ENCODE assay signal across 8 mouse cellular contexts in the genomic region with DNA sequence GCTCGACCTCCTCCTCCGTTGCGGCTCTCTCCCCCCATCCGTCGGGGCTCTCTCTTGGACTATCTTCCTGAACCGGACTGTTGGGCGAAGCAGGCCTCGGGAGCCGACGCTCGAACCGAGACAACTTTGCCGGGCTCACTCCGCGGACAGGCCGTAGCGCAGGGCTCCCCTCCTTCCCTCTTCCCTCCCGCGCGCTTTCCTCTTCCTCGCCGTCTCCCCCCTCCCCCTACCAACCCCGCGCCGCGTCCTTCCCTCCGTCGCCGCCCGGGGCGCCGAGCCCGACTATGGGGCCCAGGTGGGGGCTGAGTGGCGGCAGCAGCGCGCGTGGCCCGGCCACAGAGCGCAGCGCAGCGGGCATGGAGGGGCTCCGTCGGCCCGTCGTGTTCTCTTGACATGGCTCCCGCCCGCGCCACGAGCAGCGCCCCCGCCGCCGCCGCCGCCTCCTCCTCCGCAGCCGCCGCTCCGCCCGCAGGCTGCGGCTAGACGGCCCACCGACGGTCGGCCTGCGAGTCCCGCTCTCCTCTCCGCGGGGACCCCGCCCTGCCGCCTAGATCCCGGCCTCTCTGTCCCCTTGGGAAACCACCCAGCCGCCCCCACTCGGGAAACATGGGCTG. TPM values are rescaled to one million over a fixed set of nuclear protein-coding genes. Genes with fewer than 3 reads are reported as not detected.
DNase-seq lines count a peak whose midpoint lies in the region; ATAC-seq and TF ChIP-seq lines count a peak whose summit lies in the region.

A gene (plus strand): TSS at position 350 of the 614 bp plus-strand sequence.

- peak within 1 kb of the TSS; percentile 95 for H3K27ac ChIP-seq in thymus, adult 2 months (ENCODE audit: control insufficient read depth, insufficient read depth, low read length)
- H3K27ac ChIP-seq in hindbrain, embryonic 16.5 days (ENCODE audit: low read depth, low read length) = peak within 1 kb of the TSS; percentile 99
- H3K27ac ChIP-seq in limb, embryonic 14.5 days (replicated peaks; ENCODE audit: low read depth, low read length) = peak within 1 kb of the TSS; percentile 100
- peak within 1 kb of the TSS; percentile 99 for H3K27ac ChIP-seq in midbrain, embryonic 13.5 days

- peaks cover 15% of the 10 kb centered on the region for H3K36me3 ChIP-seq in thymus, adult 2 months (ENCODE audit: control insufficient read depth, insufficient read depth, low read length)
- H3K36me3 ChIP-seq in hindbrain, embryonic 16.5 days (ENCODE audit: control insufficient read depth, insufficient read depth, low read length) = no peaks in the 10 kb centered on the region
- H3K36me3 ChIP-seq in limb, embryonic 14.5 days (ENCODE audit: control insufficient read depth, insufficient read depth, low read length) = peaks cover 16% of the 10 kb centered on the region
- H3K36me3 ChIP-seq in midbrain, embryonic 13.5 days = peaks cover 11% of the 10 kb centered on the region

- peak; percentile 55 for ATAC-seq in hindbrain, embryonic 16.5 days
- peak; percentile 52 for ATAC-seq in limb, embryonic 14.5 days (ENCODE audit: low FRiP score, low read depth)
- peak; percentile 77 for ATAC-seq in midbrain, embryonic 13.5 days

- TF ChIP-seq POLR2A in thymus, adult 2 months (IDR thresholded peaks at IDR 0.05; ENCODE audit: control insufficient read depth, extremely low read depth, insufficient read depth, low read length, poor library complexity) = no peak
- TF ChIP-seq POLR2A in limb, embryonic 14.5 days (IDR thresholded peaks at IDR 0.05; ENCODE audit: borderline replicate concordance, extremely low read depth, insufficient read depth, insufficient read length) = no peak

- WGBS in thymus, adult 2 months = under 1% methylated on average over 74 of the region's 74 CpGs
- under 1% methylated on average over 50 of the region's 74 CpGs for WGBS in hindbrain, embryonic 16.5 days
- 5% methylated on average over 52 of the region's 74 CpGs for WGBS in limb, embryonic 14.5 days
- under 1% methylated on average over 60 of the region's 74 CpGs for WGBS in midbrain, embryonic 13.5 days

- no peaks in the 10 kb centered on the region for H3K9me3 ChIP-seq in hindbrain, embryonic 16.5 days (ENCODE audit: control insufficient read depth, low read length)
- H3K9me3 ChIP-seq in limb, embryonic 14.5 days (ENCODE audit: control insufficient read depth, low read length) = no peaks in the 10 kb centered on the region
- no peaks in the 10 kb centered on the region for H3K9me3 ChIP-seq in midbrain, embryonic 13.5 days

- peaks cover 7% of the 10 kb centered on the region for H3K4me1 ChIP-seq in thymus, adult 2 months (replicated peaks; ENCODE audit: control insufficient read depth, insufficient read depth, low read length)
- H3K4me1 ChIP-seq in hindbrain, embryonic 16.5 days (ENCODE audit: control insufficient read depth, insufficient read depth, low read depth, low read length) = peaks cover 17% of the 10 kb centered on the region
- H3K4me1 ChIP-seq in limb, embryonic 14.5 days (ENCODE audit: control insufficient read depth, insufficient read depth, low read length) = peaks cover 15% of the 10 kb centered on the region
- H3K4me1 ChIP-seq in midbrain, embryonic 13.5 days (replicated peaks) = peaks cover 31% of the 10 kb centered on the region

- H3K4me3 ChIP-seq in thymus, adult 2 months (ENCODE audit: control insufficient read depth, insufficient read depth, low read length) = peak within 1 kb of the TSS; percentile 90
- peak within 1 kb of the TSS; percentile 99 for H3K4me3 ChIP-seq in hindbrain, embryonic 16.5 days (ENCODE audit: low read length)
- peak within 1 kb of the TSS; percentile 95 for H3K4me3 ChIP-seq in limb, embryonic 14.5 days (replicated peaks; ENCODE audit: low read length)
- peak within 1 kb of the TSS; percentile 98 for H3K4me3 ChIP-seq in midbrain, embryonic 13.5 days (replicated peaks)

- peak within 1 kb of the TSS; percentile 82 for H3K4me2 ChIP-seq in hindbrain, embryonic 16.5 days (ENCODE audit: low read length)
- H3K4me2 ChIP-seq in limb, embryonic 14.5 days (replicated peaks; ENCODE audit: low read depth, low read length, severe bottlenecking) = peak within 1 kb of the TSS; percentile 57
- peak within 1 kb of the TSS; percentile 94 for H3K4me2 ChIP-seq in midbrain, embryonic 13.5 days (replicated peaks)

- peak; percentile 58 for DNase-seq in thymus, adult 2 months
- DNase-seq in thymus, adult 18-20 months = no peak
- peak; percentile 66 to 70 for DNase-seq in cerebellum, postnatal 25 days
- DNase-seq in gastrocnemius, postnatal 25 days = peak; percentile 42
- DNase-seq in limb, embryonic 14.5 days (ENCODE audit: low spot score) = peak; percentile 63
- DNase-seq in testis, postnatal 10 days (ENCODE audit: low spot score) = peak; percentile 79

- 0 out of 2 replicates have a peak, but pooled peaks have one; percentile 17 for TF ChIP-seq CTCF in thymus, adult 2 months (IDR thresholded peaks at IDR 0.05; ENCODE audit: borderline replicate concordance, control insufficient read depth, extremely low read depth, insufficient read depth, low read length, poor library complexity)

- H3K27me3 ChIP-seq in thymus, adult 2 months (ENCODE audit: control insufficient read depth, insufficient read depth, low read length) = no peaks in the 10 kb centered on the region
- no peaks in the 10 kb centered on the region for H3K27me3 ChIP-seq in hindbrain, embryonic 16.5 days (replicated peaks; ENCODE audit: control insufficient read depth, insufficient read depth, low read length)
- no peaks in the 10 kb centered on the region for H3K27me3 ChIP-seq in limb, embryonic 14.5 days (ENCODE audit: control insufficient read depth, insufficient read depth, low read length)
- H3K27me3 ChIP-seq in midbrain, embryonic 13.5 days = no peaks in the 10 kb centered on the region

- peak within 1 kb of the TSS; percentile 98 for H3K9ac ChIP-seq in hindbrain, embryonic 16.5 days (ENCODE audit: low read depth, low read length)
- H3K9ac ChIP-seq in limb, embryonic 14.5 days (ENCODE audit: low read depth, low read length, severe bottlenecking) = peak within 1 kb of the TSS; percentile 97
- H3K9ac ChIP-seq in midbrain, embryonic 13.5 days (replicated peaks) = peak within 1 kb of the TSS; percentile 95

RNA-seq across cellular contexts. Expression of the gene that starts here (rescaled TPM):
- polyA plus RNA-seq in thymus, adult 2 months (2012; rRNA removed) = 48.8 and 53.7 TPM in 2 replicates
- 10 to 100 TPM; 35.8 to 38.3 TPM for total RNA-seq in gastrocnemius, postnatal 25 days (2021)
- 17.3 and 20.7 TPM in 2 replicates for polyA plus RNA-seq in hindbrain, embryonic 16.5 days (2015; fragmentation: Nextera tagmentation; extraction: Ambion mirVana)
- 70.5 and 87.7 TPM in 2 replicates for polyA plus RNA-seq in limb, embryonic 14.5 days (2012; rRNA removed)
- polyA plus RNA-seq in limb, embryonic 14.5 days (2014; fragmentation: Nextera tagmentation; extraction: Ambion mirVana) = 29.3 and 32.0 TPM in 2 replicates
- 24.0 and 27.3 TPM in 2 replicates for polyA plus RNA-seq in midbrain, embryonic 13.5 days (2015; fragmentation: Nextera tagmentation; extraction: Ambion mirVana)

Comparison
In these comparisons a context has a peak if more than half of its experiments do, and no peak if none do; other contexts are left out.
1. DNase-seq: peak in thymus, adult 2 months (single experiment), cerebellum, postnatal 25 days (2 of 2), gastrocnemius, postnatal 25 days (single experiment), limb, embryonic 14.5 days (single experiment) and testis, postnatal 10 days (single experiment); none in thymus, adult 18-20 months (0 of 2).
2. Peak in every context shown above with its lines, with median percentiles within 50 percentile points of each other: H3K27ac ChIP-seq, H3K4me3 ChIP-seq, ATAC-seq, H3K4me2 ChIP-seq and H3K9ac ChIP-seq.